Mouse (Mus musculus) gastrocnemius, postnatal 36 days (tissue): ENCODE results near the gene Tmem156. TPM values are rescaled to one million over a fixed set of nuclear protein-coding genes. Genes with fewer than 3 reads are reported as not detected.

Experiments
- DNase-seq, 2 experiments: peaks; one replicate each; pipeline ENCODE4 v3.0.0; 2022
- intact Hi-C: fragments of 180-260 bp; cut with DNase I; formaldehyde crosslinking; loops from one replicate; pipeline ENCODE4 v1.15.1; 2025
- total RNA-seq, 2 experiments: library from RNA; stranded (reverse); gene quantifications; 2 replicates each; pipeline ENCODE4 v1.2.3; 2021

Tmem156 gene
- total RNA-seq, 2 experiments from 2014 or later = not detected

DNA sequence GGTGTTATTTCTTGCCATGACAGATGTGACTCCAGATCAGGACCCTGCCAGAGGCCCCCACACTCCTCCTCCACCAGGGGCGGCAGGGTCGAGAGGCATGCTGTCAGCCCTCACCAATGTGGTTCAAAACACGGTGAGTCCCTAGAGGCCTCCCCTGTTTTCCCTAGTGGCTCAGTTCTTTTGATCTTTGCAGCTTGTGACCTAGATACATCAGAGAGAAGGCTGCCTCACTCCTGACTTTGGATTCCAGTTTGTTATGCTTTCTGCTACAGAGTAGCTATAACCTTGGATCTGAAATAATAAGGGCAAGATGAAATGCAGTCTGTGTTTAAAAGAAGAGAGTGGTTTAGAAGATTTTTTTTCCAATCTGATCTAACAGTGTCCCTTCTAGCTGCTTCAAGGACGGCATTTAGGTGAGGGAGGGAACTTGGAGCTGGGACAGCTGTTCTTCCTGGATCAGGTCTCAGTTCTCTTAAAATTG, 85.9 kb downstream of the Tmem156 start:
- DNase-seq = no peak
- intact Hi-C loops = loop anchor here (10.0 kb wide), 1 partner anchor 389 kb away; the partner anchor contains the start of genes Lias and Rpl9

DNA sequence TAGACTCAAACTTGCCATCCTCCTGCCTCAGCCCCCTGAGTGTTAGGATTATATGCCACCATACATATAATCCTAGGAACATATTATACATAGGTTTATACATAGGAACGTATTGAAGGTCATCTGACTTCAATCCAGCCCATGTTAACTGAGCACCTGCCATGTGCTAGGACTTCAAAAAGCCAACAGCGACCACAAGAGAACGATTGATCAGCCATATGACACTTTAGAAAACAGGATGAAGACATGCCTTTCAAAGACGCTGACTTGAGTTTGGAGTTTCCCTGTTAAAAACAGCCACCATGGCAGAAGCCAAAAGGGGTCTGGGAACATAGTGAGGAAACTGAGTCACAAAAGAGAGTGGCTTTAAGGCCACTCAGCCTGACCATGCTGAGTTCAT, 86.7 kb downstream of the Tmem156 start:
- intact Hi-C loops = loop anchor here (10.0 kb wide), 1 partner anchor 390 kb away; the partner anchor contains the start of genes Lias and Rpl9
- DNase-seq = no peak

Other genes with a start within 250 kb of the Tmem156 start
- under 1 TPM; 0.10 to 0.15 TPM for gene Tlr1, start 158.6 kb downstream of the Tmem156 start, total RNA-seq
- 1 to 10 TPM; 1.0 TPM for gene Tlr6, start 132.0 kb downstream of the Tmem156 start, total RNA-seq
- gene Fam114a1, start 122.1 kb downstream of the Tmem156 start, total RNA-seq = 10 to 100 TPM; 10.0 to 12.4 TPM
- 1 to 10 TPM; 5.4 to 7.3 TPM for gene Klhl5, start 15.4 kb upstream of the Tmem156 start, total RNA-seq
- 1 to 10 TPM; 1.1 to 1.9 TPM for gene Wdr19, start 107.6 kb upstream of the Tmem156 start, total RNA-seq
- 10 to 100 TPM; 17.9 to 21.1 TPM for gene Rfc1, start 243.5 kb upstream of the Tmem156 start, total RNA-seq